Mouse (Mus musculus): ENCODE measurements around the gene Olfr1200. TPM values are rescaled to one million over a fixed set of nuclear protein-coding genes. Genes with fewer than 3 reads are reported as not detected.

The Olfr1200 gene
- not detected for total RNA-seq (2021)

DNA sequence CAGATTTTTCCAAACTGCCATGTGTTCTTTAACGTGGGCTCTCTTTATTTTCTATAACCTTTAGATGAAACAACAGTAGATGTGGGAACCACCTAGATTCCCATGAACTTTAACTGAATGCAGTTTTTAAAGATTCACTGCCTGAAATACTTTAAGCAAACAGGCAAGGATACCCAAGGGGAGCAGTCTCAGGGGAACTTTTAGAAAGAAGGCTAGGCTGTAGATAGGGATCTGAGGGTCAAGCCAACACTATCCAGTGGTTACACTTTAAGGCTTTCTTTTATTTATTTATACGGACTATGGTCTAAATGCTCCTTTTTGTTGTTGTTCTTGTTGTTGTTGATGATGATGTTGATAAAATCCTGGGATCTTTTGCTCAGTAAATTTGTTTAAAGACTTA, at the start of gene Olfr1200:
Gene Olfr1200 (minus strand): TSS at position 101 of the 400 bp plus-strand sequence.
- no peak for DNase-seq (ENCODE audit: low spot score in 2 of 2)
- intact Hi-C loops (cut with DNase I), result no loop called here

DNA sequence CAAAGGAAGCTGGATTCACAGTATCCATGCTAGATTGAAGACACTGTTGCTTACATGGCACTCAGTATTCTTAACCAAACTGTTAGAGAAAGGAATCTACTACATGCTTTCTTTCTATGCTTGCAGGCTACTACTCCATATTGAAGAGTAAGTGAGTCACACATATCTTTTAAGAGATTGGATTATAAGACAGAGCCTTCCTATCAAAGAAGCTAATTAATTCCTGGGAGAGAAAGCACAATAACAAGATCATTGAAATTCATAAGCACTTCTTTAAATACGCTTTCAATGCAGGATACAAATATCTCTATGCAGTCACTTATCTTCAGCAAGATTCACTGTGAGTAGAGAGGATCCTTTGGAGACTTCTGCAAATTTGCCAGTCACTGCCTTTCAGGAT, 43.9 kb upstream of the Olfr1200 start, which contains the start of gene Olfr1202:
Gene Olfr1202 (plus strand): TSS at position 301 of the 400 bp plus-strand sequence.
- no peak for DNase-seq (ENCODE audit: low spot score in 2 of 2)
- intact Hi-C loops (cut with DNase I), result no loop called here

DNA sequence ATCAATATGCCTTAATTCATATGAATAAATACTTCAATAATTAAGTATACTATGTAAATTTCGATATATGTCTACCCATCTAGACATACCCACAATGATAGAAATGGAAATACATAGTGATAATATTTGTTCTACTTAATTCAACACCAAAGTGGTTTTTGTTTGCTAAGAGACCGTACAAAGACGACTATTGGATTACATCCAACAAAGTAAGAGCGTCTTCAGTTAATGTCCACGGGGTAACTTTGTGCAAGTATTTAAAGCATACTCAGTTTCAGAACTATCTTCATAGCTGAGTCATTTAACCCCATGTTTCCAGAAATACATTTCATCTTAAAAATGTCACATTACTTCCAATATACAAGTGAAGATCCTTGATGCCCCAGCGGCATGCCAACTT, 22.4 kb upstream of the Olfr1200 start, which contains the start of gene Olfr1201:
Gene Olfr1201 (plus strand): TSS at position 301 of the 400 bp plus-strand sequence.
- intact Hi-C loops (cut with DNase I), result no loop called here
- no peak for DNase-seq (ENCODE audit: low spot score in 2 of 2)

DNA sequence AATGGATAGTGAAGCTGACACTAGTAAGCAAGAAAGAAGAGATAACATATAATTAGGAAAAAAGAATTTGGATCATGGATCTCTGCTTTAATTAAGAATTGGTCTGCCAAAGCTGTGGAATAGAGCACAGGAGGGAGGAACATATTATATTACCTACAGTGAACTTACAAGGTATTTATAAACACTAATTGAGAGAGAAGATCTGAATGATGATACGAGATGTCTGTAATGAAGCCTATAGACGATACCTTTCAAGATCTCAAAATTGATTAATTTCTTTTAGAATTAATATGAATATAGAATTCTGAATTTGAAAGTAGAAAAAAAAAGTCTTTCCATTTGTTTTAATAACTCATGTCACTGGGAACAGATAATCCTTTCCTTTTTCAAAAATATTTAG, 9.9 kb downstream of the Olfr1200 start, which contains the start of gene Olfr1199:
Gene Olfr1199 (minus strand): TSS at position 101 of the 400 bp plus-strand sequence.
- DNase-seq (ENCODE audit: low spot score in 2 of 2), result no peak
- intact Hi-C loops (cut with DNase I), result no loop called here

DNA sequence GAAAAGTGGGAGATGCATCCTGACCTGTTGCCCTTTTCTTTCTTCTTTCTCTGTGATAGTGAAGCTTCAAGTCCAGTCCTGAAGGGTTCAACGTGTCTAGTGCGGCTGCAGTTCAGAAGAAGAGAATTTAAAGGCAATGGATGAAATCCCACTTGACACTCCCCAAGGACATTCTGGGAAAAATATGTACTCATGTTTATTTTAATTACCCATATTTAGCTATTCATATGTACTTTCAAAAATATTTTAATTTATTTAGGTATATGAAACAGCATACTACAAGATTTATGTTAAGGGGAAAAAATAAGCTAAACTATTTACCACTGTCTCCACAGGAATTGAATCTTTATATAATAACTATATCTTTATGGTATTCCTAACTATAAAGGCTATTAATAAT, 19.0 kb downstream of the Olfr1200 start, which contains the start of gene Olfr1198:
Gene Olfr1198 (minus strand): TSS at position 101 of the 400 bp plus-strand sequence.
- DNase-seq (ENCODE audit: low spot score in 2 of 2), result no peak
- intact Hi-C loops (cut with DNase I), result no loop called here

DNA sequence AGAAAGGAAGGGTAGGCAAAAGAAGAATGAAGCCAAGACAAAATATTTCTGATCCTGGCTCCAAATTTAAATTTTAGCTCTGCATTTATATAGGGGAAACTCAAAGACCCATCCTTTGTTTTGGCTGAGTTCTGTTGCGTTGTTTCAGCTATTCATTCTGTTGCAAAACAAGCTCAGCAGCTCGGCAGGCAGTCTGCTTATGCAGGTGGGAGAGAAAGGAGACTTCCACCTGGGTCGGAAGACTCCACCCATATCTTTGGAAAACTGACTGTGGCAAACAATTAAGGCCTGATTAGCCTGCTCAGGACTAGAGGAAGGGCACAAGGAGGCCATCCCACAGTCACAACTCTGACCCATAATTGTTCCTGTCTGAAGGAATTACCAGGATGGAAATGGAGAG, 26.9 kb downstream of the Olfr1200 start:
- intact Hi-C loops (cut with DNase I), result no loop called here
- no peak for DNase-seq (ENCODE audit: low spot score in 2 of 2)

DNA sequence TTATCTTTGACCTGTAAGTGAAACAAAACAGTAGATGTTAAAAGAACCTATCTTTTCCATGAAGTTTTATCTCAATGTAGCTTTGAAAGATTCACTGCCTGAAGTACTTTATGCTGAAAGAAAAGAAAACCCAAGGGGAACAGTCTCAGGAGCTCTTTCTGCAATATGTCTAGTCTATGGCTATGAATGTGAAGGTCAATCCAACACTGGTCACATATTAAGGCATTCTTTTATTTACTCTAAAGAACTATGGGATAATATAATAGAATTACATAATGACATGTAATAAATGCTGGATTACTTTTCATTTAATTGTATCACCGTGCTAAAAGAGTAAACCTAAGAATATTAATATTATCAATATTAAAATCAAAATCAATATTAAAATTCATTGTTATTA, 38.0 kb downstream of the Olfr1200 start, which contains the start of gene Olfr1197:
Gene Olfr1197 (minus strand): TSS at position 101 of the 400 bp plus-strand sequence.
- DNase-seq (ENCODE audit: low spot score in 2 of 2), result no peak
- intact Hi-C loops (cut with DNase I), result no loop called here

Other genes with a start within 250 kb of the Olfr1200 start
- not detected for gene Olfr1188, start 213.6 kb downstream of the Olfr1200 start, total RNA-seq (2021)
- not detected for gene Olfr1189, start 184.0 kb downstream of the Olfr1200 start, total RNA-seq (2021)
- not detected for gene Olfr1191-ps1, start 129.9 kb downstream of the Olfr1200 start, total RNA-seq (2021)
- gene Olfr1192-ps1, start 122.0 kb downstream of the Olfr1200 start, total RNA-seq (2021), result not detected
- not detected for gene Olfr1193, start 94.9 kb downstream of the Olfr1200 start, total RNA-seq (2021)
- not detected for gene Olfr1195, start 81.3 kb downstream of the Olfr1200 start, total RNA-seq (2021)
- gene Olfr1196, start 65.9 kb downstream of the Olfr1200 start, total RNA-seq (2021), result not detected
- not detected for gene Olfr1197, start 38.1 kb downstream of the Olfr1200 start, total RNA-seq (2021)
- not detected for gene Olfr1198, start 19.1 kb downstream of the Olfr1200 start, total RNA-seq (2021)
- gene Olfr1199, start 10.0 kb downstream of the Olfr1200 start, total RNA-seq (2021), result not detected
- gene Olfr1201, start 22.5 kb upstream of the Olfr1200 start, total RNA-seq (2021), result not detected
- not detected for gene Olfr1202, start 44.0 kb upstream of the Olfr1200 start, total RNA-seq (2021)
- gene Olfr1205, start 59.2 kb upstream of the Olfr1200 start, total RNA-seq (2021), result not detected
- not detected for gene Olfr1204, start 78.8 kb upstream of the Olfr1200 start, total RNA-seq (2021)
- gene Olfr1206, start 92.7 kb upstream of the Olfr1200 start, total RNA-seq (2021), result not detected
- not detected for gene Olfr1208, start 131.8 kb upstream of the Olfr1200 start, total RNA-seq (2021)
- not detected for gene Olfr1209, start 144.7 kb upstream of the Olfr1200 start, total RNA-seq (2021)
- gene Olfr1211, start 167.6 kb upstream of the Olfr1200 start, total RNA-seq (2021), result not detected
- gene Olfr1212, start 183.5 kb upstream of the Olfr1200 start, total RNA-seq (2021), result not detected
- not detected for gene Gm13762, start 209.8 kb upstream of the Olfr1200 start, total RNA-seq (2021)
- not detected for gene Olfr1214, start 222.2 kb upstream of the Olfr1200 start, total RNA-seq (2021)
- gene Olfr1215, start 236.5 kb upstream of the Olfr1200 start, total RNA-seq (2021), result not detected
- not detected for gene Olfr1216, start 247.9 kb upstream of the Olfr1200 start, total RNA-seq (2021)

Measured in left cerebral cortex, postnatal 25 days (tissue).